Mouse (Mus musculus): Measurements from ENCODE around the gene Ppp4r3a. TPM values are rescaled to one million over a fixed set of nuclear protein-coding genes. Genes with fewer than 3 reads are reported as not detected.

Gene Ppp4r3a
- polyA plus RNA-seq, 1 experiment from 2014 or later: 14.3 TPM

GRCm38 (mm10) chr12:101083839-101084195, 315 bp upstream of the Ppp4r3a start:
- peak overlapping the region; percentile 87 for H3K4me2 ChIP-seq (replicated peaks; ENCODE audit: low read depth)
- no peak for DNase-seq (ENCODE audit: low spot score)
- H3K27me3 ChIP-seq (ENCODE audit: control insufficient read depth, insufficient read depth, low read length): no peaks in the 10 kb centered on the region
- H3K9ac ChIP-seq (ENCODE audit: low read length): peak overlapping the region; percentile 99
- H3K4me3 ChIP-seq (ENCODE audit: low read depth, low read length): peak overlapping the region; percentile 99
- TF ChIP-seq EP300 (optimal IDR thresholded peaks at IDR 0.05) (no peak), CTCF (IDR thresholded peaks at IDR 0.05; ENCODE audit: low read depth) (no peak)
- H3K36me3 ChIP-seq (ENCODE audit: control insufficient read depth, insufficient read depth, low read length): no peaks in the 10 kb centered on the region
- 0% methylated on average over 23 of the region's 23 CpGs for WGBS
- H3K27ac ChIP-seq (replicated peaks): peak overlapping the region; percentile 99
- no peaks in the 10 kb centered on the region for H3K9me3 ChIP-seq (ENCODE audit: control insufficient read depth, low read length)
- H3K4me1 ChIP-seq (replicated peaks; ENCODE audit: control insufficient read depth, insufficient read depth): no peaks in the 10 kb centered on the region
- ATAC-seq (ENCODE audit: low FRiP score, low TSS enrichment): no peak

DNA sequence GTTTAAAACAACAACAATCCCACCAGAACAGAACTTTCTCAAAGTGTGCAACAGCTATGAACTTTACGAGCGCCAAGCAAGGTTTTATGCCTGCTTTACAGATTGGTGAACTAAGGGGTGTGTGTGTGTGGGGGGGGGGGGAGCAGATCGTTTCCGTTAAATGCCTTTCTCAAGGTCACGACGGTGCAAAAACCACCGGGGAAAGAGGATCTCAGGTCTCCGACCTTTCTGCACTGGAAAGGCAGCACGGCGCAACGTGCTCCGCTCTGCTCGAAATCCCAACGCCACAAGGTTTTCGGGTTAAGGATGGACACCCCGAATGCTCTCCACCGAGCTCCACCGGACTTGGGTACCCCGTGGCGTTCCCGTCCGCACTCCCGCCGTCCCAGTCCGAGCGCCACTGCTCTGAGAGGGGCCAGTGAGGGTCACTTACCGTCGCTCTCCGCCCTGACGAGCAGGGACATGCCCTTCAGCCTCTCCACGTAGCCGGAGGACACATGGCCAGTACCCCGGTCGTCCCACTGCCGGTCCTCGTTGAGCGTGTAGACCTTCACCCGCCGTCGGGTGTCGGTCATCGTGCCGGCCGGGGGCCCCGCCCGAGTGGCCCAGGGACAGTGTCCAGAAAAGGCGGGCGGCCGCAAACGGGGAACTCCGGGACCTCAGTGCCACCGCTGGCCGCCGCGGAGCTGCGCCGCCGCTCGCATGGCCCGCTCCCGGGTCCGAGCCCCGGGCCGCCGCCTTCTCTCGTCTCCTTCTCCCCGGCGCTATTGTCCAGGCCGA, 1.0 kb downstream of the Ppp4r3a start:
- H3K36me3 ChIP-seq (ENCODE audit: control insufficient read depth, insufficient read depth, low read length): no peaks in the 10 kb centered on the region
- peak; percentile 11; the same call in 1 of the 2 replicates for ATAC-seq (ENCODE audit: low FRiP score, low TSS enrichment)
- H3K27me3 ChIP-seq (ENCODE audit: control insufficient read depth, insufficient read depth, low read length): no peaks in the 10 kb centered on the region
- peak overlapping the region; percentile 99 for H3K27ac ChIP-seq (replicated peaks)
- TF ChIP-seq CTCF (IDR thresholded peaks at IDR 0.05; ENCODE audit: low read depth) (no peak), EP300 (optimal IDR thresholded peaks at IDR 0.05) (no peak)
- H3K9ac ChIP-seq (ENCODE audit: low read length): peak overlapping the region; percentile 99
- under 1% methylated on average over 66 of the region's 69 CpGs for WGBS
- peak overlapping the region; percentile 82 for H3K4me2 ChIP-seq (replicated peaks; ENCODE audit: low read depth)
- peak; percentile 49 for DNase-seq (ENCODE audit: low spot score)
- H3K9me3 ChIP-seq (ENCODE audit: control insufficient read depth, low read length): no peaks in the 10 kb centered on the region
- peak overlapping the region; percentile 99 for H3K4me3 ChIP-seq (ENCODE audit: low read depth, low read length)
- no peaks in the 10 kb centered on the region for H3K4me1 ChIP-seq (replicated peaks; ENCODE audit: control insufficient read depth, insufficient read depth)

DNA sequence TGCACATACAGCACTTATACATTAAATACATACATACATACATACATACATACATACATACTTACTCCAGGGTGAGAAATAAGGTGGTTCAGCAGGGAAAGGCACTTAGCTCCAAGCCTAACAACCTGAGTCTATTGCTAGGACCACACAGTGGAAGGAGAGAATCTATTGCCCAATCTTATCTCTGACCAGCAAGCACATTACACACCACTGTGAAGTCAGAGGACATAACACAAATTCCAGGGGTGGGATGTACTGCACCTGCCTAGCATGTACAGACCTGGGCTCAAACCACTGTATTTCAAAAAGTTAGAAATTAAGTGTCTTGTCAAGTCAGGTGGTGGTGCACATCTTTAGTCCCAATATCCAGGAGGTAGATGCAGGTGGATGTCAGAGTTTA, 5.5 kb downstream of the Ppp4r3a start:
- Histone ChIP-seq H3K4me3 (ENCODE audit: low read depth, low read length) (no peak overlapping the region), H3K27me3 (ENCODE audit: control insufficient read depth, insufficient read depth, low read length) (no peaks in the 10 kb centered on the region), H3K36me3 (ENCODE audit: control insufficient read depth, insufficient read depth, low read length) (0 out of 2 replicates have a peak, but pooled peaks cover 3% of the 10 kb centered on the region), H3K27ac (replicated peaks) (no peak overlapping the region), H3K9me3 (ENCODE audit: control insufficient read depth, low read length) (no peaks in the 10 kb centered on the region), H3K9ac (ENCODE audit: low read length) (no peak overlapping the region), H3K4me1 (replicated peaks; ENCODE audit: control insufficient read depth, insufficient read depth) (no peaks in the 10 kb centered on the region), H3K4me2 (replicated peaks; ENCODE audit: low read depth) (no peak overlapping the region)
- ATAC-seq (ENCODE audit: low FRiP score, low TSS enrichment) (no peak), DNase-seq (ENCODE audit: low spot score) (no peak)
- TF ChIP-seq EP300 (optimal IDR thresholded peaks at IDR 0.05): no peak
- TF ChIP-seq CTCF (IDR thresholded peaks at IDR 0.05; ENCODE audit: low read depth): no peak

- no peak for DNase-seq (ENCODE audit: low spot score)
- no peak overlapping the region for H3K9ac ChIP-seq (ENCODE audit: low read length)
- TF ChIP-seq CTCF (IDR thresholded peaks at IDR 0.05; ENCODE audit: low read depth) (no peak), EP300 (optimal IDR thresholded peaks at IDR 0.05) (no peak)
- no peaks in the 10 kb centered on the region for H3K27me3 ChIP-seq (ENCODE audit: control insufficient read depth, insufficient read depth, low read length)
- H3K27ac ChIP-seq (replicated peaks): no peak overlapping the region
- H3K36me3 ChIP-seq (ENCODE audit: control insufficient read depth, insufficient read depth, low read length): 0 out of 2 replicates have a peak, but pooled peaks cover 3% of the 10 kb centered on the region
- 83% methylated on average over 3 of the region's 3 CpGs for WGBS
- H3K4me2 ChIP-seq (replicated peaks; ENCODE audit: low read depth): no peak overlapping the region
- ATAC-seq (ENCODE audit: low FRiP score, low TSS enrichment): no peak
- no peaks in the 10 kb centered on the region for H3K9me3 ChIP-seq (ENCODE audit: control insufficient read depth, low read length)
- no peak overlapping the region for H3K4me3 ChIP-seq (ENCODE audit: low read depth, low read length)
- no peaks in the 10 kb centered on the region for H3K4me1 ChIP-seq (replicated peaks; ENCODE audit: control insufficient read depth, insufficient read depth)
These were observed 8.1 kb downstream of the Ppp4r3a start for GRCm38 (mm10) chr12:101075433-101075832.

DNA sequence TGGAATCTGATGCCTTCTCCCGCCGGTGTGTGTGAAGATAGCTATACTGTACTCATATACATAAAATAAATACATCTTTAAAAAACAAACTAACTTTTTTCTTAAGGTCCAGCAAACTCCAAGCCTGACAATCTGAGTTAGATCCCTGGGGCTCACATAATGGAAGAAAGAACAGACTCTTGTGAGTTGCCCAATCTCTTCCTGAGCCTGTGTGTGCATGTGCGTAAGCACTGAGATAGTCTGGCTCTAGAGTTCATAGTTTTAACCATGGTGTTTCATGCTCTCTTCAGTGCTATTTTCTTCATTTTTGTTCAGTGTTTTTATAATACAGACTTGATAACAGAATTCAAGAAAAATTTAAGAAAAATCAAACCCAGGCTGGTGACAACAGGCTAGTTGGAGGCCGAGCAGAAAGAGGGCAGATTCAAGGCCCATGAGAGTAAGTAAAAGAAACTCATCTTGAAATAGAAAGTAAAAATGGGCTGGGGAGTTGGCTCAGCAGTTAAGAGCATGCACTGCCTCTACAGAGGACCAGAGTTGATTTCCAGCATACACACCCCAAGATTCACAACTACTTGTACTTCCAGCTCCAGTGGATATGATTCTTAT, 8.6 kb downstream of the Ppp4r3a start:
- H3K4me3 ChIP-seq (ENCODE audit: low read depth, low read length): no peak overlapping the region
- WGBS: 76% methylated on average over 4 of the region's 4 CpGs
- TF ChIP-seq EP300 (optimal IDR thresholded peaks at IDR 0.05) (no peak), CTCF (IDR thresholded peaks at IDR 0.05; ENCODE audit: low read depth) (no peak)

DNA sequence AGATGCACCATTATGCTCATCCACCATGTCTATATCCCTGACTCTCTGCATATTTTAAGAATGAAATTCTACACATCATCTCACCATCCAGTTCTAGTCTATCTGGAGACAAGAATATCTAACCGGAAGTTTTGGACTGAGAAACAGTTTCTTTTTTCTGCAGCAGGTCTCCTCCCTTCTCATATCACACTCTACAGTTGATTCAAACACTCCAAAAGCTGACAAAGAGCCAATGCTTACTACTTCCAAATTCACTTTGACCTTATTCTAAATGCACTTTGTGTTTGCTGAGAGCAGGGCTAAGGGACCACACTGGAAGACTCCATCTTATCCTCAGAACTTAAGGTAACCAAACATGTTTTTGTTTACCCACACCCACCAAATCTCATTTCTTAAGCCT, 13.7 kb downstream of the Ppp4r3a start:
- 68% methylated on average over 1 of the region's 1 CpGs for WGBS
- H3K9me3 ChIP-seq (ENCODE audit: control insufficient read depth, low read length): no peaks in the 10 kb centered on the region
- no peaks in the 10 kb centered on the region for H3K27me3 ChIP-seq (ENCODE audit: control insufficient read depth, insufficient read depth, low read length)
- H3K36me3 ChIP-seq (ENCODE audit: control insufficient read depth, insufficient read depth, low read length): no peaks in the 10 kb centered on the region
- ATAC-seq (ENCODE audit: low FRiP score, low TSS enrichment) (no peak), DNase-seq (ENCODE audit: low spot score) (no peak)
- no peaks in the 10 kb centered on the region for H3K4me1 ChIP-seq (replicated peaks; ENCODE audit: control insufficient read depth, insufficient read depth)
- no peak overlapping the region for H3K4me3 ChIP-seq (ENCODE audit: low read depth, low read length)
- H3K4me2 ChIP-seq (replicated peaks; ENCODE audit: low read depth): no peak overlapping the region
- H3K9ac ChIP-seq (ENCODE audit: low read length): no peak overlapping the region
- TF ChIP-seq EP300 (optimal IDR thresholded peaks at IDR 0.05) (no peak), CTCF (IDR thresholded peaks at IDR 0.05; ENCODE audit: low read depth) (no peak)
- no peak overlapping the region for H3K27ac ChIP-seq (replicated peaks)

More for the DNA sequence above, 8.6 kb downstream of the Ppp4r3a start:
- no peaks in the 10 kb centered on the region for H3K27me3 ChIP-seq (ENCODE audit: control insufficient read depth, insufficient read depth, low read length)
- H3K36me3 ChIP-seq (ENCODE audit: control insufficient read depth, insufficient read depth, low read length): 0 out of 2 replicates have a peak, but pooled peaks cover 3% of the 10 kb centered on the region
- H3K9ac ChIP-seq (ENCODE audit: low read length): no peak overlapping the region
- ATAC-seq (ENCODE audit: low FRiP score, low TSS enrichment) (no peak), DNase-seq (ENCODE audit: low spot score) (no peak)
- H3K27ac ChIP-seq (replicated peaks): no peak overlapping the region
- H3K9me3 ChIP-seq (ENCODE audit: control insufficient read depth, low read length): no peaks in the 10 kb centered on the region
- no peak overlapping the region for H3K4me2 ChIP-seq (replicated peaks; ENCODE audit: low read depth)
- no peaks in the 10 kb centered on the region for H3K4me1 ChIP-seq (replicated peaks; ENCODE audit: control insufficient read depth, insufficient read depth)
